Mouse (Mus musculus) hindbrain, embryonic 16.5 days (tissue): ENCODE measurements at regions not wholly inside any gene's neighbourhood (a gene's known extent, or its start where the extent isn't known, plus 50 kb on each side); places are given as distances from the start of the nearest gene placed in this dataset.

Experiments used
- ATAC-seq: fragments of 200-750 bp; cut with Nextera tagmentation; 2 replicates; pipeline ENCODE4 v1.8.0; 2017; ENCODE audit warnings: moderate TSS enrichment, moderate library complexity
- H3K27ac ChIP-seq: fragments of 300-500 bp; sonication (generic); 2 replicates; pipeline ENCODE4 v1.5.1; 2014; ENCODE audit warnings: low read depth, mild to moderate bottlenecking, control low read depth, low read length, moderate library complexity
- H3K27me3 ChIP-seq: fragments of 300-500 bp; sonication (generic); replicated peaks from 2 replicates; pipeline ENCODE4 v1.6.1; 2014; ENCODE audit warnings: low read length; ENCODE audit not compliant: control insufficient read depth, insufficient read depth
- H3K36me3 ChIP-seq: fragments of 300-500 bp; sonication (generic); 2 replicates; pipeline ENCODE4 v1.6.1; 2014; ENCODE audit warnings: mild to moderate bottlenecking, low read length, moderate library complexity, mixed read lengths; ENCODE audit not compliant: control insufficient read depth, insufficient read depth
- H3K4me1 ChIP-seq: fragments of 300-500 bp; sonication (generic); 2 replicates; pipeline ENCODE4 v1.6.1; 2014; ENCODE audit warnings: low read depth, low read length; ENCODE audit not compliant: control insufficient read depth, insufficient read depth
- H3K4me2 ChIP-seq: fragments of 300-500 bp; sonication (generic); 2 replicates; pipeline ENCODE4 v1.6.1; 2014; ENCODE audit warnings: mild to moderate bottlenecking, low read length, control low read depth, moderate library complexity
- H3K4me3 ChIP-seq: fragments of 300-500 bp; sonication (generic); 2 replicates; pipeline ENCODE4 v1.5.1; 2014; ENCODE audit warnings: mild to moderate bottlenecking, low read length, control low read depth, moderate library complexity
- H3K9ac ChIP-seq: fragments of 300-500 bp; sonication (generic); 2 replicates; pipeline ENCODE4 v1.6.1; 2014; ENCODE audit warnings: low read depth, mild to moderate bottlenecking, control low read depth, low read length, moderate library complexity
- H3K9me3 ChIP-seq: fragments of 300-500 bp; sonication (generic); 2 replicates; pipeline ENCODE4 v1.6.1; 2014; ENCODE audit warnings: mild to moderate bottlenecking, low read length, moderate library complexity; ENCODE audit not compliant: control insufficient read depth
- WGBS: fragments of 180-500 bp; shearing (Covaris S2); extraction: QIAGEN DNeasy Blood & Tissue Kit; methylation state at CpG from one replicate; pipeline ENCODE4 v1.1.7; 2014; 5-methylcytosine and 5-hydroxymethylcytosine counted together

DNA sequence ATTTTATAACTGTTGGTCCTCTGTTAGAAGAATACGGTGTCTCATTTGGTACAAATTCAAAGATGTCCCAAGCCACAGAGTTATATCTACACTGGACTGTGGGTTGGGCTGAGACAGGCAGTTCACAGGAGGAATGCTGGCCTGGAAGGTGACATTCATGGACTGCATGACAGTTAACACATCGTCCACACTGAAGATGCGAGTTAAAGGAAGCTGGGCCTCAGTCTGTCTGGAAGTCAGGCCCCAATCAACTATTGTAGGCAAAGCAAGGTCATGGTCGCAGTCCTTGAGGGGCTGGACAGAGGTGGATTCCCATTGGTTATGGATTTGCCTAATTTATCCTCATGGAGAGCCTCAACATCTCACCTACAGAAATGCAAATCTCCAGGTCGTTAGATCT lies 295.5 kb downstream of the Foxo1 start:
- Histone ChIP-seq H3K36me3 (no peaks in the 10 kb centered on the region), H3K9me3 (no peaks in the 10 kb centered on the region), H3K27ac (no peak overlapping the region), H3K4me3 (no peak overlapping the region), H3K4me2 (no peak overlapping the region), H3K4me1 (peaks cover 3% of the 10 kb centered on the region; the same call in 1 of the 2 replicates), H3K27me3 (0 out of 2 replicates have a peak, but pooled peaks cover 2% of the 10 kb centered on the region), H3K9ac (no peak overlapping the region)
- WGBS: 66% methylated on average over 5 of the region's 5 CpGs
- no peak for ATAC-seq

DNA sequence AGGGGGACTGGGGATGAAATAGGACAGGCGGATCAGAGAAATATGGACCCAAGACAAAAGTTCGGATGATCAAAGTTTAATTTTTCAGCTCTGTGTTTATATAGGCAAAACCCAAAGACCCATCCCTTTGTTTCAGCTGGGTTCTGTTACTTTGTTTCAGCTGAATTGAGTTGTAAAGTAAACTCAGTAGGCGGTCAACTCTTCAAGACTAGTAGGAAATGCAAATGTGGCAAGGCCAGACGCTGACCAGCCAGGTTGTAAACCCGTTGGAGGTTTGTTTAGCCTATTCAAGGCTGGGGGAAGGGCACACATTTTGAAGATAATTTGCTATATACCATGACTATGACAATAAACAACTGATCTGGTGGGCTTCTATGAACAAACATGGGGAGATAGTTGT lies 294.7 kb downstream of the Foxo1 start:
- Histone ChIP-seq H3K9ac (no peak overlapping the region), H3K4me1 (peaks cover 3% of the 10 kb centered on the region; the same call in 1 of the 2 replicates), H3K36me3 (no peaks in the 10 kb centered on the region), H3K4me2 (no peak overlapping the region), H3K9me3 (no peaks in the 10 kb centered on the region), H3K27me3 (0 out of 2 replicates have a peak, but pooled peaks cover 2% of the 10 kb centered on the region), H3K27ac (no peak overlapping the region), H3K4me3 (no peak overlapping the region)
- WGBS: 44% methylated on average over 5 of the region's 5 CpGs
- ATAC-seq: no peak

DNA sequence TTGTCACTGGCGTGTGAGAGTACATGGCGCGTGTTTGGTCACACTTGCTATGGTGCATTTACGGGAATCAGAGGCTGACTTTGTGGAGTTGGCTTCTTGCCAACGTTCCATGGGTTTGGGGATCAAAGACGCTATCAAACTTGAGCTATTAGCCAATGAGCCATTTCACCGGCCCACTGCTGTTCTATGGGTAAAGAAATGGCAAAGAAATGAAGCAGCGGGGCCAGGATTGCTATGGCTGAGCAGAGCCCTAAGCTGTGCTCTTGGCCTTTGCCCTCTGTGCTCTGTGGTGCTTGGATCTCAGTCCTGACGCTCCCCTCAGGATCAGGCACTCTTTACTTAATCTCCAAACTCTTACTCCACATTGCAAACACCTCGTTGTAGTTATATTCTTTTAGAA lies 291.3 kb downstream of the Foxo1 start:
- 0 out of 2 replicates have a peak, but pooled peaks cover 2% of the 10 kb centered on the region for H3K27me3 ChIP-seq
- H3K36me3 ChIP-seq: no peaks in the 10 kb centered on the region
- H3K9me3 ChIP-seq: no peaks in the 10 kb centered on the region
- WGBS: 53% methylated on average over 10 of the region's 10 CpGs
- no peak overlapping the region for H3K27ac ChIP-seq
- H3K4me3 ChIP-seq: no peak overlapping the region
- ATAC-seq: peak; percentile 20; the same call in 1 of the 2 replicates
- H3K9ac ChIP-seq: no peak overlapping the region
- no peak overlapping the region for H3K4me2 ChIP-seq
- H3K4me1 ChIP-seq: peaks cover 3% of the 10 kb centered on the region; the same call in 1 of the 2 replicates

DNA sequence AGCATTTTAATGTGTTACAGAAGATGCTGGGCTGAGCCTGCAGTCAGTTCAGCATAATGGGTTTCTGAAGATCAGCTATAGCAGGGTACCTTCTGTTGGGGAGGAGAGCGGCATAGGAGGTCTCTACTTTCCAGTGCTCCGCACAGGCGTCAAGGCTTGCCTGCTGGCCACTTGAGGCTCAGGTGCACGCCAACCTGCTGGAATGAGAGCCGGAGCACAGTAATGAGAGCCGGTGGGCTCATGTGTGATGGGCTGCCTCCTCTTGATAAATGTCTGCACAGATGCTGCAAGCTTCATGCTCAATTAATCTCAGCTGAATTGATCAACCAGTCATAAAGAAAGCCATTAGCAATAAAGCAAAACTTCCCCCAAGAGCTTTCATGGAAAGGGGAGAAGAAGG lies 290.6 kb downstream of the Foxo1 start:
- H3K27ac ChIP-seq: no peak overlapping the region
- H3K36me3 ChIP-seq: no peaks in the 10 kb centered on the region
- H3K27me3 ChIP-seq: 0 out of 2 replicates have a peak, but pooled peaks cover 2% of the 10 kb centered on the region
- H3K9ac ChIP-seq: no peak overlapping the region
- ATAC-seq: peak; percentile 83
- H3K9me3 ChIP-seq: no peaks in the 10 kb centered on the region
- no peak overlapping the region; the same call in 1 of the 2 replicates for H3K4me2 ChIP-seq
- H3K4me3 ChIP-seq: no peak overlapping the region
- 44% methylated on average over 6 of the region's 6 CpGs for WGBS
- H3K4me1 ChIP-seq: peaks cover 3% of the 10 kb centered on the region; the same call in 1 of the 2 replicates

DNA sequence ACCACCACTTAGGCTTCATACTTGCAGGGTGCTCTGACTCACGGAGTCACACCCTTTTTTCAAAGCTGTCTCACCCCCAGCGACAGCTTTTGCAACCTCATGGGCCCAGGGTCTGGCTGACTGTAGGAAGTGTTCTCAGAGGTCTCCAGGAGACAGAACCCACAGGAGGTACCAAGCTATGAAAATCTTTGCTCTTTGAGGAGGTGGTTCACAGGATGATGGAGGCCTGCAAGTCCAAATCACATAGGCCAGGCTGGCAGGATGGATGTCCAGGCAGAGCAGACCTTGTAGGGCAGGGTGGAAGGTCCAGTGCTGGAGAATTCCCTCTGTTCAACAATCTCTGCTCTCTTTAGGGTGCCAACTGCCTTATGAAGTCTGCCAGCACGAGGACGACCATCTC lies 289.2 kb downstream of the Foxo1 start:
- Histone ChIP-seq H3K9me3 (no peaks in the 10 kb centered on the region), H3K36me3 (no peaks in the 10 kb centered on the region), H3K4me3 (no peak overlapping the region), H3K9ac (no peak overlapping the region), H3K27ac (no peak overlapping the region), H3K27me3 (no peaks in the 10 kb centered on the region), H3K4me2 (no peak overlapping the region), H3K4me1 (peaks cover 3% of the 10 kb centered on the region; the same call in 1 of the 2 replicates)
- 82% methylated on average over 4 of the region's 4 CpGs for WGBS
- ATAC-seq: no peak

DNA sequence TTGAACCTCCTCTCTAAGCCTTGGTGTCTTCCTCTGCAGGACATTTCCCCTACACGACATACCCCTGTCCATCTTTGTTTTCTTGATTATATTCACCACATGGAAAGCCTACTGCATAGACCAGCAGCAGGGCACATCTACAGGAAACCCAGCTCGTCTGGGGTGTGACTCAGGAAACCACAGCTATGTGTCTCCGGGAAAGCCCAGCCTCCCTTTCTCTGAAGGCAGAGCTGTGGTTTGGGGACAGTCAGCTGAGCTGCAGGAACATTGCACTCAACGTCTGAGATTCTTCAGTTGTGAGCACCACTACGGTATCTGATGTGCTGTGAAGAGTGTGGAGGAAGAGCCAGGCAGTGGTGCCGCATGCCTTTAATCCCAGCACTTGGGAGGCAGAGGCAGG lies 286.9 kb downstream of the Foxo1 start:
- no peak overlapping the region for H3K27ac ChIP-seq
- peaks cover 3% of the 10 kb centered on the region; the same call in 1 of the 2 replicates for H3K4me1 ChIP-seq
- no peaks in the 10 kb centered on the region for H3K9me3 ChIP-seq
- ATAC-seq: no peak
- no peaks in the 10 kb centered on the region for H3K27me3 ChIP-seq
- no peak overlapping the region for H3K4me2 ChIP-seq
- H3K9ac ChIP-seq: no peak overlapping the region
- H3K4me3 ChIP-seq: no peak overlapping the region
- no peaks in the 10 kb centered on the region for H3K36me3 ChIP-seq
- 85% methylated on average over 6 of the region's 6 CpGs for WGBS

DNA sequence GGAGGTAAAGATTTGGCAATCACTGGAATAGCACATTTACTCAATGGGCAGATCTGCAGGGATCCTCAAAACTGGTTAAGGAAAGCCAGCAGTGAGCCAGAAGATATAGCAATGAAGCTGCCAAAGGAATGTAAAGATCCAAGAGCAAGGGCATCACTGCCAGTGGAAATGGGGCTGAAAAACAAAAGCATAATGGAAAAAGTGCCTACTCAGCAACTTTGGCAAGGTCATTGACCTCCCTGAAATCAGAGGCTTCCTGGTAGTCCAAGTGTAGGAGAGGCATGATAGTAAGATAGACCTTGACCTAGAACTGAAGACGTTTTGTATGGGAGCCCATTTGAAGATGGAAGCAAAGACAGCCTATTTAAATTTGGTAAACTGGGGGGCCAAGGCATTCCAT lies 286.4 kb downstream of the Foxo1 start:
- no peak for ATAC-seq
- Histone ChIP-seq H3K4me1 (peaks cover 1% of the 10 kb centered on the region; the same call in 1 of the 2 replicates), H3K4me2 (no peak overlapping the region), H3K27me3 (no peaks in the 10 kb centered on the region), H3K4me3 (no peak overlapping the region), H3K36me3 (no peaks in the 10 kb centered on the region), H3K9ac (no peak overlapping the region), H3K27ac (no peak overlapping the region), H3K9me3 (no peaks in the 10 kb centered on the region)
- WGBS: 95% methylated on average over 1 of the region's 1 CpGs

DNA sequence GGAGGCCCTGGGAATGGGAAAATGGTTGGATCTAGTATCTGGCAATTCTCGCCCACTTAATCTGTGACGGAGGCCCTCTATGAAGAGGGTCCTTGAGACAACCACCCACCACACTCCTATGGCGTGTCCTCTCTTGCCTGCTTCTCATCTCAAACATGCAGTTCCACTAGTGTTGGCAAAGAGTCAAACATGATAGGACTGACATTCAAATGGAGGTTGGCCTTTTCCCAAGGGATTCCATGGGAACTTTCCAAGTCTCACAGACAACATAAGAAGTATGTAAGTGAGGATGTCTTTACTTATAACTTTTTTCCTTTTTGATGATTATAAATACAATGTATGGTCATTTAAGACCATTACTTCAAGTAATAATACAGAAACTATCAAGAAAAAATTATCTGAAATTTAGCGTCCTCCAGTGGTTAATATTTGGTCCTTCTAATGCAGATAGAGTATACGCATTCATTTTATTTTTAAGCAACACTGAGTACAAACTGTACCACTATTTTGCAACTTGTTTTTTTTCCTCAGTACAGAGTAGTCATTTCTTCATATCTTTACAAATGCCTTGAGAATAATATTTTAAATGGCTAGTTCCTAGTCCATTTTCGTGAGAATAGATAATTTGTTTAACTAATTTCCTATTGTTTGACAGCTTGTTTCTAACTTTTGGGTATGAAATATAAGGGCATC lies 280.2 kb downstream of the Foxo1 start:
- Histone ChIP-seq H3K9me3 (no peaks in the 10 kb centered on the region), H3K36me3 (no peaks in the 10 kb centered on the region), H3K27me3 (no peaks in the 10 kb centered on the region), H3K27ac (no peak overlapping the region), H3K4me2 (no peak overlapping the region), H3K4me3 (no peak overlapping the region), H3K9ac (no peak overlapping the region), H3K4me1 (no peaks in the 10 kb centered on the region)
- ATAC-seq: no peak
- WGBS: 87% methylated on average over 6 of the region's 6 CpGs

DNA sequence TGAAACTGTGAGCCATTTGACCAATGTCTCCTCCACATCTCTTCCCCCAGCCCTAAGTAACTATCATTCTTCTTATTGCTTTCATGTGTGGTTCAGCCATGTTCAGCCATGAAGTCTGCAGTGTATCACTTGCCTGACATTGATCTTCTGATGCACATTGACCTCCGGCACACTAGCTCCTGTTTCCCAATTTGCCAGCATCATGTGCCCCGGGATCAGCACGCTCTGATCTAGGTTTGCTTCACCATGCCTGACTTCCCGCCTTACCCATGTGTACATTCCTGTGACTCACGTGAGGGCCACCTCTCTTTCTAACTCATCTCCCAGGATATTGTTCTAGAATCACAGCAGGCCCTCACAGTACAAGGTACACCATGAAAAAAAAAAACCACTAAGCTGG lies 277.9 kb downstream of the Foxo1 start:
- Histone ChIP-seq H3K36me3 (no peaks in the 10 kb centered on the region), H3K4me3 (no peak overlapping the region), H3K4me1 (no peaks in the 10 kb centered on the region; the same call in 1 of the 2 replicates), H3K9ac (no peak overlapping the region), H3K27ac (no peak overlapping the region), H3K9me3 (no peaks in the 10 kb centered on the region), H3K4me2 (no peak overlapping the region), H3K27me3 (no peaks in the 10 kb centered on the region; the same call in 1 of the 2 replicates)
- 92% methylated on average over 5 of the region's 5 CpGs for WGBS
- ATAC-seq: no peak
